Mouse (Mus musculus) gastrocnemius, adult 2 months (tissue): ENCODE data around the gene Ppp1r13l. TPM values are rescaled to one million over a fixed set of nuclear protein-coding genes. Genes with fewer than 3 reads are reported as not detected.

Experiments
- DNase-seq: peaks from one replicate; pipeline ENCODE4 v3.0.0; 2022
- H3K27ac ChIP-seq: fragments of 200-600 bp; 2 replicates; pipeline ENCODE4 v1.8.1; 2022; ENCODE audit warnings: mild to moderate bottlenecking
- H3K4me3 ChIP-seq: fragments of 200-600 bp; 2 replicates; pipeline ENCODE4 v1.8.1; 2022; ENCODE audit warnings: mild to moderate bottlenecking, moderate library complexity
- CTCF ChIP-seq: fragments of 200-600 bp; IDR thresholded peaks from 2 replicates; pipeline ENCODE4 v1.8.1; 2022; ENCODE audit warnings: antibody characterized with exemption, mild to moderate bottlenecking, moderate library complexity
- intact Hi-C: fragments of 180-260 bp; cut with DNase I; formaldehyde crosslinking; loops from one replicate; pipeline ENCODE4 v1.15.1; 2025
- total RNA-seq, 2 experiments: library from RNA; stranded (reverse); gene quantifications; 2 replicates each; pipeline ENCODE4 v1.2.3; 2021

Ppp1r13l gene
- total RNA-seq, 2 experiments from 2014 or later, result 2.1 to 4.9 TPM

- Histone ChIP-seq H3K4me3 (no peak overlapping the region), H3K27ac (no peak overlapping the region)
- intact Hi-C loops, result no loop called here
- DNase-seq, result no peak
- no peak for TF ChIP-seq CTCF
These were observed 24.2 kb downstream of the Ppp1r13l start for GRCm38 (mm10) chr7:19383708-19384107.

DNA sequence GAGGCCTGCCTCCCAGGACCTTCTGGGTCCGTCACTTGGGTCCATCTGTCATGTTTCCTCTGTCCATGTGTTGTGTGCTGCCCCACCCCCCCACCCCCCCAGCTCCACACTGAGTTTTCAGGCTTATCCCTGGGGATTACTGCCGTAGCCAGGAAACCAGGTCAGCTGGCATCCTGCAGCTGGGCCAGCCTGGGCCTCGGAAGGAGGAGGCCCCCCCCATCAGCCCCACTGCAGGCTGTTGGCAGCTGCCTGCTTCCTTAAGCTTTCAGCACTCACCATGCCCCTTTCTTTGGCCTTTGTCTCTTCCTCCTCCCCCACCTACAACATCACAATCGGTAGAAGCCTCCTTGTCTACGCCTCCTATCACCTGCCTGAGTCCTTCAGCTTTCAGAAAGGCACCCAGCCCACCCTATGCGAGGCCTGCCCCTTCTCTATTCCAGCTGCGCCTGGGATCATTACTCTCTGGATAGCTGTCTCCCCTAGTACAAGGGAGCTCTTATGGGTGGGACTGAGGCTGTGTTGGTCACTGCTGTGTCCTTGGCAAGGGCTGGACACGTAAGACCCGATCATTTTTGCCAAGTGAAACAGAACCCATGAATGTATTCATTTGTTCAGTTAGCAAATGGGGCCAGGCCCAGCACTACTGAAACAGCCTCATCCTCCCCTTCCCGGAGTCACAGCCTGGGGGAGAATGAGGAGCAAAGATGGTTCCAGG lies 29.3 kb downstream of the Ppp1r13l start:
- Histone ChIP-seq H3K4me3 (no peak overlapping the region), H3K27ac (no peak overlapping the region)
- intact Hi-C loops, result no loop called here
- no peak for DNase-seq
- no peak for TF ChIP-seq CTCF

- DNase-seq, result no peak
- Histone ChIP-seq H3K27ac (no peak overlapping the region), H3K4me3 (no peak overlapping the region)
- intact Hi-C loops, result no loop called here
- no peak for TF ChIP-seq CTCF
These were observed 34.9 kb downstream of the Ppp1r13l start for GRCm38 (mm10) chr7:19394484-19394883.

- peak overlapping the region; percentile 49 for H3K4me3 ChIP-seq
- no peak for TF ChIP-seq CTCF
- DNase-seq, result peak; percentile 38
- no peak overlapping the region for H3K27ac ChIP-seq
- intact Hi-C loops, result loop anchor here (10.0 kb wide), 2 partner anchors 105 to 175 kb away; partner anchors contain the start of genes Bloc1s3, Gemin7, Trappc6a and Zfp296
These were observed 40.1 kb downstream of the Ppp1r13l start for GRCm38 (mm10) chr7:19399496-19400280.

DNA sequence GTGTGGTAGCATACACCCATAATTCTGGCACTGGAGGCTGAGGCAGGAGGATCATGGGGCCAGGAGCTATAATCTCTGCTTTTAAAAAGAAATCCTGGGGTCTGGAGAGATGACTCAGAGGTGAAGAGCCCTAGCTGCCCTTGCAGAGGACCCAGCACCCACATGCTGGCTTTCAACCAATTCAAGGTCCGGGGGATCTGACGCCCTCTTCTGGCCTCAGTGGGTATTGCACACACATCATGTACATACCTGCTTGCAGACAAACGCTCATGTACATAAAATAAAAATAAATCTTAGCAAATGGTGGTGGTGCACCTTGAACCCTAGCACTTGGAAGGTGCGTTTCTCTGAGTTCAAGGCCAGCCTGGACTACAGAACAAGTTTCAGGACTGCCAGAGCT lies 41.4 kb downstream of the Ppp1r13l start:
- H3K4me3 ChIP-seq, result no peak overlapping the region
- no peak overlapping the region for H3K27ac ChIP-seq
- no peak for DNase-seq
- intact Hi-C loops, result loop anchor here (10.0 kb wide), 2 partner anchors 104 to 174 kb away; partner anchors contain the start of genes Bloc1s3, Gemin7, Trappc6a and Zfp296
- TF ChIP-seq CTCF, result peak; percentile 40

- Histone ChIP-seq H3K4me3 (no peak overlapping the region), H3K27ac (no peak overlapping the region)
- no peak for DNase-seq
- intact Hi-C loops, result loop anchor here (10.0 kb wide), 2 partner anchors 102 to 172 kb away; partner anchors contain the start of genes Bloc1s3, Gemin7, Trappc6a and Zfp296
- TF ChIP-seq CTCF, result no peak
These were observed 43.1 kb downstream of the Ppp1r13l start for GRCm38 (mm10) chr7:19402535-19403112.

DNA sequence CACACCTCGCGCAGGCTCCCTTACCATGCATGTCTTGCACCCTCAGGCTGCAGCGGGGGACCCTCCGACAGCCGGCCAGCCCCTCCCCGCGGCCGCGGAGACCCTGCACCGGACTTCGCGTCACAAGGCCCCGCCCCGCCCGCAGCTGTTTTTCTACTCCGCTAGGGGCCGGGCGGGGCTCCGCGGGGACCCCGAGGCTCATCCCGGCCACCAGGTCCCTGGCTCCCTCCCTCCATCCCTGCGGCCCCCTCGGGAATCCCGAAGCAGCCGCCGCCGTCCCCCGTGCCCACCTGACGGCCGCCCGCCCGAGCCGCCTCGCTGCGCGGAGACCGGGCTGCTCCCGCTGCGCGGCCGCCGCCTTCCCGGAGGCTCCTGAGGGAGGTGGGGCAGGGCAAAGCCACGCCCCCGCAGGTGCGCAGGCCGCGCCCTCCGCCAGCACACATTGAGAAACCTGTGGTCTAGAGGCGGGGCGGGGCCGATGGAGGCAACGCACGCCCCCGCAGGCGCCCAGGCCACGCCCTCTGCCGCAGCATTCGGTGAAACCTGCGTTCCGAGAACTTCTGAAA lies 44.3 kb downstream of the Ppp1r13l start, which contains the start of gene Klc3:
Gene Klc3 (minus strand): TSS at position 374 of the 566 bp plus-strand sequence.
- Histone ChIP-seq H3K4me3 (peak within 1 kb of the TSS; percentile 79), H3K27ac (0 out of 2 replicates have a peak within 1 kb of the TSS, but pooled peaks have one; percentile 3)
- DNase-seq, result peak; percentile 74
- intact Hi-C loops, result loop anchor here (10.0 kb wide), 2 partner anchors 101 to 171 kb away; partner anchors contain the start of genes Bloc1s3, Gemin7, Trappc6a and Zfp296
- TF ChIP-seq CTCF, result no peak

- DNase-seq, result no peak
- Histone ChIP-seq H3K4me3 (peak within 1 kb of the TSS; percentile 79), H3K27ac (peak within 1 kb of the TSS; percentile 78)
- TF ChIP-seq CTCF, result no peak
- intact Hi-C loops, result loop anchor here (10.0 kb wide), 2 partner anchors 100 to 170 kb away; partner anchors contain the start of genes Bloc1s3, Gemin7, Trappc6a and Zfp296
These were observed 44.9 kb downstream of the Ppp1r13l start, which contains the start of gene Ckm for GRCm38 (mm10) chr7:19404476-19404875. Ckm (plus strand) TSS chr7:19404776.

GRCm38 (mm10) chr7:19405417-19405816 lies 45.9 kb downstream of the Ppp1r13l start:
- Histone ChIP-seq H3K27ac (peak overlapping the region; percentile 78), H3K4me3 (peak overlapping the region; percentile 46)
- peak; percentile 87 for DNase-seq
- TF ChIP-seq CTCF, result no peak; the same call in none of the 2 replicates
- intact Hi-C loops, result loop anchor here (5.0 to 10.0 kb wide), 3 partner anchors 52 to 169 kb away; partner anchors contain the start of genes Bloc1s3, Gemin7, Mark4 and Trappc6a

DNA sequence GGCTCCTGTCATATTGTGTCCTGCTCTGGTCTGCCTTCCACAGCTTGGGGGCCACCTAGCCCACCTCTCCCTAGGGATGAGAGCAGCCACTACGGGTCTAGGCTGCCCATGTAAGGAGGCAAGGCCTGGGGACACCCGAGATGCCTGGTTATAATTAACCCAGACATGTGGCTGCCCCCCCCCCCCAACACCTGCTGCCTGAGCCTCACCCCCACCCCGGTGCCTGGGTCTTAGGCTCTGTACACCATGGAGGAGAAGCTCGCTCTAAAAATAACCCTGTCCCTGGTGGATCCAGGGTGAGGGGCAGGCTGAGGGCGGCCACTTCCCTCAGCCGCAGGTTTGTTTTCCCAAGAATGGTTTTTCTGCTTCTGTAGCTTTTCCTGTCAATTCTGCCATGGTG lies 50.2 kb downstream of the Ppp1r13l start:
- intact Hi-C loops, result loop anchor here (5.0 to 10.0 kb wide), 3 partner anchors 48 to 165 kb away; partner anchors contain the start of genes Bloc1s3, Gemin7, Mark4 and Trappc6a
- DNase-seq, result peak; percentile 84
- TF ChIP-seq CTCF, result no peak
- H3K27ac ChIP-seq, result peak overlapping the region; percentile 99
- peak overlapping the region; percentile 75 for H3K4me3 ChIP-seq

- Histone ChIP-seq H3K4me3 (peak overlapping the region; percentile 91), H3K27ac (peak overlapping the region; percentile 99)
- peak; percentile 99 for DNase-seq
- TF ChIP-seq CTCF, result no peak
- intact Hi-C loops, result no loop called here
These were observed 51.3 kb downstream of the Ppp1r13l start for GRCm38 (mm10) chr7:19410766-19411344.
